Mouse (Mus musculus) forebrain, embryonic 16.5 days (tissue): Measurements from ENCODE around the gene Ntn1. TPM values are rescaled to one million over a fixed set of nuclear protein-coding genes. Genes with fewer than 3 reads are reported as not detected.

Source experiments
- ATAC-seq: fragments of 200-750 bp; cut with Nextera tagmentation; 2 replicates; pipeline ENCODE4 v1.8.0; 2017; ENCODE audit warnings: mild to moderate bottlenecking, moderate library complexity
- H3K27ac ChIP-seq: fragments of 300-500 bp; sonication (generic); 2 replicates; pipeline ENCODE4 v1.5.1; 2014; ENCODE audit warnings: low read length, control low read depth
- H3K27me3 ChIP-seq: fragments of 300-500 bp; sonication (generic); replicated peaks from 2 replicates; pipeline ENCODE4 v1.6.1; 2014; ENCODE audit warnings: low read length; ENCODE audit not compliant: control insufficient read depth, insufficient read depth
- H3K36me3 ChIP-seq: fragments of 300-500 bp; sonication (generic); 2 replicates; pipeline ENCODE4 v1.6.1; 2014; ENCODE audit not compliant: control insufficient read depth, insufficient read depth
- H3K4me1 ChIP-seq: fragments of 300-500 bp; sonication (generic); replicated peaks from 2 replicates; pipeline ENCODE4 v1.6.1; 2014; ENCODE audit warnings: low read length; ENCODE audit not compliant: control insufficient read depth, insufficient read depth
- H3K4me2 ChIP-seq: fragments of 300-500 bp; sonication (generic); 2 replicates; pipeline ENCODE4 v1.6.1; 2014; ENCODE audit warnings: mild to moderate bottlenecking, low read length, control low read depth
- H3K4me3 ChIP-seq: fragments of 300-500 bp; sonication (generic); replicated peaks from 2 replicates; pipeline ENCODE4 v1.5.1; 2014; ENCODE audit warnings: mild to moderate bottlenecking, low read length, control low read depth
- H3K9ac ChIP-seq: fragments of 300-500 bp; sonication (generic); replicated peaks from 2 replicates; pipeline ENCODE4 v1.6.1; 2014; ENCODE audit warnings: low read depth, low read length, control low read depth
- H3K9me3 ChIP-seq: fragments of 300-500 bp; sonication (generic); 2 replicates; pipeline ENCODE4 v1.6.1; 2016; ENCODE audit warnings: low read length; ENCODE audit not compliant: control insufficient read depth
- WGBS: fragments of 180-500 bp; shearing (Covaris S2); extraction: QIAGEN DNeasy Blood & Tissue Kit; methylation state at CpG from one replicate; pipeline ENCODE4 v1.1.7; 2014; 5-methylcytosine and 5-hydroxymethylcytosine counted together
- polyA plus RNA-seq: library from polyadenylated mRNA; unstranded; fragments of >200 nt; fragmentation: Nextera tagmentation; extraction: Ambion mirVana; gene quantifications from 2 replicates; pipeline ENCODE4 v1.2.1, GENCODE M21; 2015

Ntn1 gene
- polyA plus RNA-seq, 1 experiment from 2014 or later, result 9.4 TPM

DNA sequence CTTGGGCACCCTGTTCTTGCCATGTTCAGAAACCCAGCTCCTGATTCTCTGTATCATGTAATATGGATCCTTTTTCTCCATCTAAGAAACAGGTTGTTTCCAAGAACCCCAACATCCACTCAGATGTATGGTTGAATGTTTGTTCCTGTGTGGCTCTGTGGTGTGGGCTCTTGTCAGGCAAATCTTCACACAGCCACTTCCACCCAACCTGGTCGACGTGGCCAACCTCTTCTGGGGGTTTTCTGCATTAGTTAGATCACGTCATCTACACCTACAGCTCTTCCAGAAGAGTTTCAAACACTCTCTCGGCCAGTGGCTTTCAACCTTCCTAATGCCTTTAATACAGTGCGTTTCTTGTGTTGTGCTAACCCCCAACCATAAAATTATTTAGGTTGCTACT lies 35.8 kb upstream of the Ntn1 start:
- no peak overlapping the region for H3K27ac ChIP-seq
- no peaks in the 10 kb centered on the region for H3K36me3 ChIP-seq
- WGBS, result 87% methylated on average over 5 of the region's 5 CpGs
- ATAC-seq, result no peak
- H3K9ac ChIP-seq, result no peak overlapping the region
- no peaks in the 10 kb centered on the region for H3K9me3 ChIP-seq
- no peak overlapping the region for H3K4me3 ChIP-seq
- no peak overlapping the region for H3K4me2 ChIP-seq
- 0 out of 2 replicates have a peak, but pooled peaks cover 2% of the 10 kb centered on the region for H3K27me3 ChIP-seq
- H3K4me1 ChIP-seq, result no peaks in the 10 kb centered on the region; the same call in 1 of the 2 replicates

- Histone ChIP-seq H3K27ac (no peak overlapping the region), H3K4me3 (no peak overlapping the region), H3K9ac (no peak overlapping the region), H3K9me3 (no peaks in the 10 kb centered on the region), H3K4me2 (no peak overlapping the region), H3K27me3 (0 out of 2 replicates have a peak, but pooled peaks cover 2% of the 10 kb centered on the region), H3K36me3 (no peaks in the 10 kb centered on the region), H3K4me1 (no peaks in the 10 kb centered on the region; the same call in 1 of the 2 replicates)
- WGBS, result 96% methylated on average over 4 of the region's 4 CpGs
- no peak for ATAC-seq
These were observed 35.0 kb upstream of the Ntn1 start for GRCm38 (mm10) chr11:68435601-68436000.

DNA sequence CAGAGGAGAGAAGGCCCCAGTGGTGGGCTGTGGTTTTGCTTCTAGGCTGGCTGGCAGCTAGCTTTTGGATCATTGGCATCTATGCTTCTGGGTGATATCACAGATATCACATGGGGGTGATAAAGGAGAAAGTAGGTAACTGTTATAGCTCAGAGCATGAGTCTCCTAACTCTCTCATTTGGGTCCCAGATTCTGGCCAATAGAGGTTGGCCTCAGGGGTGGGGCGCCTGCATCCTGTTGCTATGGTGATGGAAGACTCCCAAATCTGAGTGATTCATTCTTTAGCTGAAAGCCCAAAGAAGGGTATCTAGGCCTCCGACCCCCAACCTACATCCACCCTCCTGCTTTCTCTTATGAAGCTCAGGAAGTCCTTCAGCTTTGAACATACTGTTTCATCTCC lies 34.1 kb upstream of the Ntn1 start:
- H3K27me3 ChIP-seq, result 0 out of 2 replicates have a peak, but pooled peaks cover 2% of the 10 kb centered on the region
- no peak for ATAC-seq
- H3K4me1 ChIP-seq, result no peaks in the 10 kb centered on the region; the same call in 1 of the 2 replicates
- no peak overlapping the region for H3K9ac ChIP-seq
- no peaks in the 10 kb centered on the region for H3K36me3 ChIP-seq
- H3K4me2 ChIP-seq, result no peak overlapping the region
- no peaks in the 10 kb centered on the region for H3K9me3 ChIP-seq
- 85% methylated on average over 2 of the region's 2 CpGs for WGBS
- H3K4me3 ChIP-seq, result no peak overlapping the region
- no peak overlapping the region for H3K27ac ChIP-seq

DNA sequence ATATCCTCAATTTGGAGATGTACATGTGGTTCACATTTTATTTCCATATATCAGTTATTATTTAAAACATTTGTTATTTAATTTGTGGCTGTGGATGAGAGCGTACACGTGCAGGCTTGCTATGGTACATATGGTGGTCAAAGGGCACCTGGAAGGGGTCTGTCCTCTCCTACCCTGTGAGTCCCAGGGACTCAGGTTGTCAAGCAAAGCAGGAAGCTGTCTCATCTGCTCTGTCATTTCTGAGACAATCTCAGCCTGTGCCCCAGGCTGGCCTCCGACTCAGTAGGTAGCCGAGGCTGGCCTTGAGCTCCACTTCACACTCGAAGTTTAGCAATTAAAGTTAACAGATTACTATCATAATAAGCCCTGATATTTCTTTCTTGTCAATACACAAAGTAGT lies 32.9 kb upstream of the Ntn1 start:
- no peak overlapping the region for H3K4me3 ChIP-seq
- no peaks in the 10 kb centered on the region for H3K36me3 ChIP-seq
- no peak overlapping the region for H3K9ac ChIP-seq
- no peaks in the 10 kb centered on the region; the same call in 1 of the 2 replicates for H3K4me1 ChIP-seq
- H3K27ac ChIP-seq, result no peak overlapping the region
- H3K4me2 ChIP-seq, result no peak overlapping the region
- ATAC-seq, result no peak
- H3K27me3 ChIP-seq, result 0 out of 2 replicates have a peak, but pooled peaks cover 2% of the 10 kb centered on the region
- H3K9me3 ChIP-seq, result no peaks in the 10 kb centered on the region
- WGBS, result 86% methylated on average over 5 of the region's 5 CpGs

GRCm38 (mm10) chr11:68432361-68433021 lies 31.9 kb upstream of the Ntn1 start:
- WGBS, result 31% methylated on average over 23 of the region's 23 CpGs
- Histone ChIP-seq H3K36me3 (no peaks in the 10 kb centered on the region), H3K9me3 (no peaks in the 10 kb centered on the region), H3K27me3 (0 out of 2 replicates have a peak, but pooled peaks cover 2% of the 10 kb centered on the region), H3K27ac (no peak overlapping the region), H3K4me3 (peak overlapping the region; percentile 40), H3K4me2 (peak overlapping the region; percentile 50), H3K9ac (no peak overlapping the region), H3K4me1 (no peaks in the 10 kb centered on the region; the same call in 1 of the 2 replicates)
- ATAC-seq, result no peak

DNA sequence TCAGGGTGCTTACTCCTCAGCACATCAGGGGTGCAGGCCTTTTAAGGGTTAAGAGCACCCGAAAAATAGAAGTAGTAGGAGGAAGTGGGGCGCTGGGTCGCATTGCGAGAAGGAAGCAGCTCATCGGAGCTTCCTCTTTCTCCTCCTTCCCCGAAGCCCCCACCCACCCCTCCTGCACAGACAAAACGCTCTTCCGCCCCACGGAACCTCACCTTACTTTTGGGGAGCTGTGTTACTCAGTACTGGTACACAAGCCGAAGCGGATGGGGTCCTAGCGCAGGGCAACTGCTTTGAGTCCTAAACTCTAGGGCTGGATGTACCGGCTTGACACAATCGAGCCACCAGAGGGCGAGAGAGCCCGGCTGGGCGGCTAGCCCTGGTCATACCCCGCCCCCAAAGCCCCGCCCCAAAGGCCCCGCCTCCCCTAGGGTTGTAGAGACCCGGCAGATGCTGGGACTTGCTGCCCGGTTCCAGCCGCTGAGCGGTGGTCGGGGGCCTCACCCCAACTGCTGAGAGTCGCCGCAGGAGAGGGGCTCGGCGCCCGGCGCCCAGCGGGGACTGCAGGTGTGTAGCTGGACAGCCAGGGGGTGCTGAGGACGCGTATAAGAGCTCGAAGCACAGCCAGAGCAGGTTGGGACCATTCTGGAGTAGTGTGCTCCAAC lies 31.2 kb upstream of the Ntn1 start, which contains the start of gene Pik3r5:
Gene Pik3r5 (plus strand): TSS at position 423 of the 662 bp plus-strand sequence.
- no peaks in the 10 kb centered on the region for H3K9me3 ChIP-seq
- peak within 1 kb of the TSS; percentile 50 for H3K4me2 ChIP-seq
- ATAC-seq, result peak; percentile 71
- H3K36me3 ChIP-seq, result no peaks in the 10 kb centered on the region
- H3K4me3 ChIP-seq, result peak within 1 kb of the TSS; percentile 40
- H3K27ac ChIP-seq, result no peak within 1 kb of the TSS
- H3K4me1 ChIP-seq, result no peaks in the 10 kb centered on the region; the same call in 1 of the 2 replicates
- H3K27me3 ChIP-seq, result 0 out of 2 replicates have a peak, but pooled peaks cover 2% of the 10 kb centered on the region
- H3K9ac ChIP-seq, result no peak within 1 kb of the TSS
- 10% methylated on average over 35 of the region's 35 CpGs for WGBS

- no peak overlapping the region for H3K4me2 ChIP-seq
- H3K4me3 ChIP-seq, result no peak overlapping the region
- no peaks in the 10 kb centered on the region for H3K36me3 ChIP-seq
- H3K9ac ChIP-seq, result no peak overlapping the region
- no peaks in the 10 kb centered on the region for H3K9me3 ChIP-seq
- H3K27me3 ChIP-seq, result 0 out of 2 replicates have a peak, but pooled peaks cover 2% of the 10 kb centered on the region
- WGBS, result 68% methylated on average over 5 of the region's 5 CpGs
- no peaks in the 10 kb centered on the region; the same call in 1 of the 2 replicates for H3K4me1 ChIP-seq
- no peak overlapping the region for H3K27ac ChIP-seq
- no peak for ATAC-seq
These were observed 30.0 kb upstream of the Ntn1 start for GRCm38 (mm10) chr11:68430662-68431061.

- ATAC-seq, result no peak
- H3K9me3 ChIP-seq, result no peaks in the 10 kb centered on the region
- H3K4me3 ChIP-seq, result no peak overlapping the region
- no peak overlapping the region for H3K9ac ChIP-seq
- H3K4me2 ChIP-seq, result no peak overlapping the region
- no peaks in the 10 kb centered on the region; the same call in 1 of the 2 replicates for H3K4me1 ChIP-seq
- H3K27me3 ChIP-seq, result no peaks in the 10 kb centered on the region
- no peak overlapping the region for H3K27ac ChIP-seq
- no peaks in the 10 kb centered on the region for H3K36me3 ChIP-seq
- 81% methylated on average over 5 of the region's 5 CpGs for WGBS
These were observed 26.5 kb upstream of the Ntn1 start for GRCm38 (mm10) chr11:68427083-68427570.
